Mouse (Mus musculus) cerebellum, adult 2 months (tissue): ENCODE measurements at regions not wholly inside any gene's neighbourhood (a gene's known extent, or its start where the extent isn't known, plus 50 kb on each side); places are given as distances from the start of the nearest gene placed in this dataset.

Source experiments
- CTCF ChIP-seq: fragments of 200-500 bp; IDR thresholded peaks from 2 replicates; pipeline ENCODE4 v1.5.1; 2011; ENCODE audit warnings: low read depth, mild to moderate bottlenecking, control low read depth, low read length, moderate library complexity, borderline replicate concordance; ENCODE audit not compliant: insufficient read depth
- POLR2A ChIP-seq: fragments of 200-500 bp; IDR thresholded peaks from 2 replicates; pipeline ENCODE4 v1.6.1; 2011; ENCODE audit warnings: low read length, control low read depth, borderline replicate concordance; ENCODE audit not compliant: insufficient read depth

DNA sequence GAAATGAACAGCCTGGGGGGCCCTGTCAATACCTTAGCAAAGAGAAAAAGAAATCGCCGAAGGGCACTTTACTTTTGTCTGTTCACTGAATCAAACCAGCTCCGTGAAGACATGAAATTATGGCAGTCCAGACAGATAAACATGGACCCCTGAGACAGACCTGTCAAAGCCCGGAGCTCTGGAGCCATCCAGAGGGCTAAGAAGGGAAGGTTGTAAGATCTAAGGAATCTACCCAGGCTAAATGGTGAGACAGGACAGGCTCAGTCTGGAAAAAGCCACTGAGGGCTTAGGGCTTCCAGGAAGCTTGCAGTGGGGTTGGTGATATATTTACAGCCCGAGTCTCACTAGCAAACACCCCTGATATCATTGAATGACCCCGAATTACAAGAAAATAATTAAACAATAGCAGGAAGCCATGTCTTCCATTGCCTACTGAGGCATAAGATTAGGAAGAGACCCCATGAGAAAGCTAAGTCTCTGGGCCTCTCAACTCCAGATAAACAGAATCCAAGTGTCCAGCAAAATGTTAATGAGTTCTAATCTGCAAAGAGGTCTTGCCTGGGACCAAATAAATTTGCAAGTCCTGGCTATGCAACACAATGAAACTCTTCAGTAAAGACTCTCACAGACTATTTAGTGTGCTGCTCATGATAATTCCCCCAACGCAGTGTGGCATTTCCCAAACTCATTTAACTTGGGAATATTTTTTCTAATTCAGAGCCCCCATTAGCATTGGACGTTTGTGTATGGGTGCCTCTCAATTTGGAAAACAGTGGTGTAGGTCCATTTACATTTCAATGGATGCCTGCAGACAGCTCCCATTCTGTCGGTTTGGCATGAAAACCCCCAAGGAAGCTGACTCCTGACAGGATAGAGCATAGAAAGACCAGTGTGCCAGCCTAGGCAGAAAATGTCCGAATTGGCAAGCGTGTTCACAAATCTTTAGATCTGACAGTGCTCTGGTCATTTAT lies 89.8 kb downstream of the Pabpc6 start:
- TF ChIP-seq CTCF (no peak), POLR2A (no peak)
